Mouse (Mus musculus) stomach, postnatal 0 days (tissue): ENCODE results near the gene Dscam.

Source experiments
- CTCF ChIP-seq: IDR thresholded peaks from 2 replicates; pipeline ENCODE4 v1.5.1; 2016; ENCODE audit warnings: antibody characterized with exemption, low read depth, mild to moderate bottlenecking, moderate library complexity
- EP300 ChIP-seq: optimal IDR thresholded peaks from 2 replicates; pipeline ENCODE3; 2016; ENCODE audit warnings: antibody characterized with exemption

GRCm38 (mm10) chr16:97006041-97006853 lies 164.3 kb downstream of the Dscam start:
- TF ChIP-seq CTCF, result no peak
- no peak for TF ChIP-seq EP300
